Mouse (Mus musculus) limb, embryonic 13.5 days (tissue): ENCODE data around the gene Slc26a8. TPM values are rescaled to one million over a fixed set of nuclear protein-coding genes. Genes with fewer than 3 reads are reported as not detected.
A peak's percentile ranks its signal among the peaks of the same experiment; 100 is the strongest.

Experiments
- ATAC-seq: fragments of 200-750 bp; cut with Nextera tagmentation; 2 replicates; pipeline ENCODE4 v1.8.0; 2017; ENCODE audit warnings: low read depth, moderate number of reproducible peaks, moderate TSS enrichment; ENCODE audit not compliant: low FRiP score
- H3K27ac ChIP-seq: fragments of 300-500 bp; sonication (generic); 2 replicates; pipeline ENCODE4 v1.5.1; 2015; ENCODE audit warnings: inconsistent platforms, mild to moderate bottlenecking, moderate library complexity
- H3K27me3 ChIP-seq: fragments of 300-500 bp; sonication (generic); 2 replicates; pipeline ENCODE4 v1.6.1; 2015; ENCODE audit warnings: mild to moderate bottlenecking, inconsistent platforms
- H3K36me3 ChIP-seq: fragments of 300-500 bp; sonication (generic); 2 replicates; pipeline ENCODE4 v1.6.1; 2015; ENCODE audit warnings: inconsistent platforms, mild to moderate bottlenecking, moderate library complexity
- H3K4me1 ChIP-seq: fragments of 300-500 bp; sonication (generic); 2 replicates; pipeline ENCODE4 v1.6.1; 2015; ENCODE audit warnings: inconsistent platforms
- H3K4me2 ChIP-seq: fragments of 300-500 bp; sonication (generic); replicated peaks from 2 replicates; pipeline ENCODE4 v1.6.1; 2015; ENCODE audit warnings: inconsistent platforms, mild to moderate bottlenecking, moderate library complexity
- H3K4me3 ChIP-seq: fragments of 300-500 bp; sonication (generic); 2 replicates; pipeline ENCODE4 v1.5.1; 2015; ENCODE audit warnings: moderate library complexity, mild to moderate bottlenecking, inconsistent platforms
- H3K9ac ChIP-seq: fragments of 300-500 bp; sonication (generic); 2 replicates; pipeline ENCODE4 v1.6.1; 2015; ENCODE audit warnings: mild to moderate bottlenecking, inconsistent platforms
- H3K9me3 ChIP-seq: fragments of 300-500 bp; sonication (generic); 2 replicates; pipeline ENCODE4 v1.6.1; 2016; ENCODE audit warnings: inconsistent platforms
- WGBS: fragments of 180-500 bp; shearing (Covaris S2); methylation state at CpG from one replicate; pipeline ENCODE4 v1.1.7; 2015; 5-methylcytosine and 5-hydroxymethylcytosine counted together
- polyA plus RNA-seq: library from polyadenylated mRNA; unstranded; fragments of >200 nt; fragmentation: Nextera tagmentation; extraction: Ambion mirVana; gene quantifications from 2 replicates; pipeline ENCODE4 v1.2.1, GENCODE M21; 2015

Gene Slc26a8
- polyA plus RNA-seq, 1 experiment from 2014 or later, result 0.98 TPM

DNA sequence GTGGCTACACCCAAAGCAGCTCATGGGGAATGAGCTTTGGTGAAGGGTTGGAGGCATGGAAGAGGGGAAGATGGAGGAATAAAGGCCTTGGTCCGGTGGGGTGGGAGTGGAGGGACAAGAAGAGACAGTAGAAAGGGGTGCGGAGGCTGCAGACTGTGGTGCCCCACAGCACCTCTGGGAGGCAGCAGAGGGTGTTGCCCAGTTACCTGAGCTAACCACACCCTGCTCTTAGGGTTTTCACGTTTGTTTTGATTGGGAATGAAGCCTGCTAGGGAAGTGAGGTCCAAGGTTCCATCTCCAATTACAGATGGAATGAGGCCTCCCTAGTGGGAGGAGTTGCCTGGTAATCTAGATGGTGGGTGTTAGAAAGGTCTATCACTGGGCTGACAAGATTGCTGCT is 60.9 kb downstream of the Slc26a8 start:
- WGBS, result 47% methylated on average over 3 of the region's 3 CpGs
- Histone ChIP-seq H3K27ac (no peak overlapping the region), H3K27me3 (no peaks in the 10 kb centered on the region), H3K4me3 (no peak overlapping the region), H3K9ac (no peak overlapping the region), H3K4me2 (no peak overlapping the region), H3K9me3 (no peaks in the 10 kb centered on the region), H3K4me1 (peaks cover 2% of the 10 kb centered on the region; the same call in 1 of the 2 replicates), H3K36me3 (no peaks in the 10 kb centered on the region)
- no peak for ATAC-seq

DNA sequence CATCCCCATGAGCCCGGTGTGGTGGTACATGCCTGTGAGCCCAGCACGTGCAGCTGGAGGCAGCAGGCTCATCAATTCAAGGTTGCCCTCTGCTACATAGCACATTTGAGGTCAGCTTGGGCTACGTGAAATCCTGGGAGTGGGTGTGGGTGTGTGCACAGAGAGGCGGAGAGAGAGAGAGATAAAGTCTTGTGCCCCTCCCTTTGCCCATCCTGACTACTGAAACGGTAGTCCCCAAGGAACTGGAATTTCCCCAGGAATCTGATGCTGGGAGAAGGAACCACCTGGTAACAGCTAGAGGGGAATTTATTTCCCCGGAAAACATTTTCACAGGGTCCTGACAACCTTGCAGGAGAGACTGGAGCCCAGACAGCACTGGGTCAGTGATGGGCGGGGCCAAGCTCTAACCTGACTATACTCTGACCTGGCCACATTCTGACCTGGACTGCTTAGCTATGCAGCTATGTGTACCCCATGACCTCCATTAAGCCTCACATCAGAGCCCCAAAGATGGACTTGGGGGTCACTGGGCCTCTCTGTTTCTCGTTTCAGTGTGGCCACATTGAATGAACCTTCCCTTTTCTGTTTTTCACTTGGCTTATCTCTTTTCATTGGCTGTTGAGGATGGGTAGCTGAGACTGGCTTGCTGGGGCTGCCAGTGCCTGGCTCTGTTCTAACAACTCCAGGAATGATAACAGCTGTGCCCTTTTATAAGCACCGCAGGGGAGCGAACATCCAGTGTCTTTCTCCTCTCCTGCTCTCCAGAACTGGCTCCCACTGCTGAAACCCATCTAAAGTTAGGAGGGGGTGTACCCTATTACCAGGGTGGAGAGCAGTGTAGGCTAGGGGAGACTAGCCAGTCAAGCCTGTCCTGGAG is 61.5 kb downstream of the Slc26a8 start:
- H3K36me3 ChIP-seq, result no peaks in the 10 kb centered on the region
- H3K4me1 ChIP-seq, result peaks cover 2% of the 10 kb centered on the region; the same call in 1 of the 2 replicates
- no peak overlapping the region for H3K4me3 ChIP-seq
- H3K27ac ChIP-seq, result no peak overlapping the region
- ATAC-seq, result no peak
- H3K9me3 ChIP-seq, result no peaks in the 10 kb centered on the region
- H3K4me2 ChIP-seq, result no peak overlapping the region
- WGBS, result 53% methylated on average over 10 of the region's 10 CpGs
- no peaks in the 10 kb centered on the region for H3K27me3 ChIP-seq
- no peak overlapping the region for H3K9ac ChIP-seq

DNA sequence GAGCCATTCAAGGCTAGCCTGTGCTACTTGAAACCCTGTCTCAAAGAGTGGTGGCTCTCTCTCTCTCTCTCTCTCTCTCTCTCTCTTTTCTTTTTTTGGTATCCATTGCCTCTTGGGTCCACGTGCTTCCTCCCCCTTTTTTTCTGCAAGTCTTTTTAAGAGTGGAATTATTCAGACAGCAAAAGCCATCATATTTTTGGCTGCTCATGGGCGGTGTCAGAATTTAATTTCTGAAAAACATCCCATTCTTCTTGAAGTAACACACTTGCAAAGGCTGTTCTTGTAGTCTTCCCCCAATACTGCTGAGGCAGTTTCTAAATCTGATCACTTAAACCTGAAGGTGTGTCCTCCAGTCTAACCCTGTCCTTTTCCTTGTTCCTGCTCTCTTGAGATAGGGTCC is 63.1 kb downstream of the Slc26a8 start:
- Histone ChIP-seq H3K9me3 (no peaks in the 10 kb centered on the region), H3K27ac (no peak overlapping the region), H3K4me3 (no peak overlapping the region), H3K9ac (no peak overlapping the region), H3K27me3 (no peaks in the 10 kb centered on the region), H3K36me3 (no peaks in the 10 kb centered on the region), H3K4me2 (no peak overlapping the region), H3K4me1 (peaks cover 5% of the 10 kb centered on the region)
- 81% methylated on average over 2 of the region's 2 CpGs for WGBS
- ATAC-seq, result no peak

DNA sequence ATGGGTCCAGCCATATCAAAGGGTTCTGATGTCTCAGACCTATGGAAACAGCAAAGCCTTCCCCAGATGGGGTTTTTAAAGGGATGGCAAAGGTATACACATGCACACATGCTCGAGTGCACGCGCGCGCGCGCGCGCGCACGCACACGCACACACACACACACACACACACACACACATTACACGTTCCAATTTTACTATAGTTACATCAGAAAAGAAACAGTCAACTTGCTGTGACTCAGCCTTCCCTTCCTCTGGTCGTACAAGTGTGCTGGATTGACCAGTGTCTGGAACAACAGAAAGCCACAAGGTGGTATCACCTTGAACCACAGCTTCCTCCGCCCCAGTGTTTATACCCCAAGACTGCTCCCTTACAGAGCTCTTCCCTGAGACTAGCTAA is 64.7 kb downstream of the Slc26a8 start:
- Histone ChIP-seq H3K9ac (no peak overlapping the region), H3K4me3 (no peak overlapping the region), H3K27me3 (no peaks in the 10 kb centered on the region), H3K27ac (no peak overlapping the region), H3K36me3 (peaks cover 3% of the 10 kb centered on the region), H3K4me2 (no peak overlapping the region), H3K9me3 (no peaks in the 10 kb centered on the region), H3K4me1 (peaks cover 15% of the 10 kb centered on the region)
- ATAC-seq, result no peak
- 91% methylated on average over 15 of the region's 15 CpGs for WGBS

DNA sequence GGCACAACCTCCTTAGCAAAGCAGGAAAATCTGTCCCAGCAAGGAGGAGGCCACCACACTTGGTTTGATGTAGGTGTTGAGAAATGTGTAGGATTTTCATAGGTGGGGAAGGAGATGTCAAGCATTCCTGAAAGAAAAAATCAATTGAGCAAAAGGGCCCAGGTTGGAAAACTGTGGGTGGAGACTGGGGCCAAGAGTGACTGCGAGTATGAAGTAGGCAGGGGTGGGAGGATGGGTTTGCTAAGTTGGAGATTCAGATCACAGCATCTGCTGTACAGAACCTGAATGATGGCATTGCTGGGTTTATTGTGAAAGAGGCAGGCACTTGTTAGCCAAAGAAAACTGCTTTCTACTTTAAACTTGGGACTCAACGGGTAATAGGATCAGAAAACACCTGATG is 65.2 kb downstream of the Slc26a8 start:
- WGBS, result 70% methylated on average over 2 of the region's 2 CpGs
- Histone ChIP-seq H3K27ac (no peak overlapping the region), H3K9me3 (no peaks in the 10 kb centered on the region), H3K27me3 (no peaks in the 10 kb centered on the region), H3K4me1 (peaks cover 20% of the 10 kb centered on the region), H3K4me2 (no peak overlapping the region), H3K9ac (no peak overlapping the region), H3K36me3 (peaks cover 8% of the 10 kb centered on the region), H3K4me3 (no peak overlapping the region)
- ATAC-seq, result no peak

DNA sequence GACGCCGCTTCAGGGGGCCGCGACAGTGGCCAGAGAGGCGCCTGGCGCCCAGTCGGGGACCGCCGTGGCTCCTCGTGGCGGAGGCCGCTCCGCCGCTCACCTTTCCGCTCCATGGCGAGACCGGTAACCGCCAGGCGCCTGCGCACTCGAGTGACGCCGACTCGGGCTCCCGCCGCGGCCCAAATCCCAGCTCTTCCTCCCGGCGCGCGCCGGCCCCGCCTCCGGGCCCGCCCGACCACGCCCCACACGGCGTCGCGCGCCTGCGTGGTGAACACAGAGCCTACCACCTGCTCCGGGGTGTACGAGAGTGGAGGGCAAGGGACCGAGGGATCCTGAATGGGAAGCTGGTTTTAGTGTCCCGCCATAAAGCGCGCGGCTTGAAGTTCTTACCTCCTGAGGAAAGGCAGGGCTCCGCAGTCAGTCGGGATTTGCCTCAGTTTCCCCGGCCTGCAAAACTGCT is 67.7 kb downstream of the Slc26a8 start, which contains the start of gene Srpk1:
Gene Srpk1, minus strand, starts transcription at position 410 of the 460 bp plus-strand sequence.
- peak; percentile 95 for ATAC-seq
- H3K4me1 ChIP-seq, result peaks cover 20% of the 10 kb centered on the region
- peak within 1 kb of the TSS; percentile 97 for H3K9ac ChIP-seq
- no peaks in the 10 kb centered on the region for H3K27me3 ChIP-seq
- peak within 1 kb of the TSS; percentile 99 for H3K4me3 ChIP-seq
- H3K4me2 ChIP-seq, result peak within 1 kb of the TSS; percentile 92
- WGBS, result under 1% methylated on average over 53 of the region's 53 CpGs
- H3K27ac ChIP-seq, result peak within 1 kb of the TSS; percentile 85
- peaks cover 26% of the 10 kb centered on the region for H3K36me3 ChIP-seq
- no peaks in the 10 kb centered on the region for H3K9me3 ChIP-seq

DNA sequence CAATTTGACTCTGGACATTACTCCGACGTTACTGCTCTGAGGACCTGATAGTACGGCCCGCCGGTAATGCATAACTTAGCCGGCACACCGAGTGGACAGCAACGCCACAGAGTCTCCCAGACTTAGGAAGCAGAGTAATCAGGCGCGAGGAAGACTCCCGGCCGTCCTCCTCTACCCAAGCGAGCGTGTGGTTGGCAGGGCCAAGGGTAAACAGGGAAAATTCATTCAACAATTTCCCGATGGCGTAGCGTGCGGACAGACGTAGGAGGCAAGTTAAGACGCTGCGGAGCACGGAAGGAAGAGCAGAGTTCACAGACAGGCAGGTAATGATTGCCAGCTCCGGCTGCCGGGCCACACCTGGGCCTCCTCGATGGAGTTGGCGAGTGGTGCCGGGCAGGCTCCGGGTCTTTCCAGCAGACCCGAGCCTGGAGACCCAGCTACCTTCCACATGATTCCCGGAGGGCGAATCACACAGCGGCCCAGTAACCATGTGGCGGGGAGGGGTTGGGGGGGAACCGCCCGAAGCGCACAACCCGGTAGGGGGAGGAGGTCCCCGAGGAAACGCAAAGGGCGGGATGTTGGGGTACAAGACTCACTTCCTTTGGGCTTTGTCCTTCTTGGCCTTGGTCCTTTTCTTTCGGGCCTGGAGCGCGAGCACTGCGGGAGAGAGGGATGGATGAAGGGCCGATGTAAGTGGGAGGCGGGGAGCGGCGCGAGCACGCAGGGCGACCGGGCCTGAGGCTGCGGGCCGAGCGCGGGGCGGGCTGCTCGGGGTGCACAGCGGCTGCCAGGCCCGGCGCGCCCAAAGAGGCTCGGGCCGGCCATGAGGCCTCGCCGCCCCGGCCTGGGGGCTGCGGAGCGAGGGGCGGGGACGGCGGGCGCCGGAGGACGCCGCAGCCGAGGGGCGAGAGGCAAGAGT is 68.4 kb downstream of the Slc26a8 start:
- Histone ChIP-seq H3K4me1 (peaks cover 20% of the 10 kb centered on the region), H3K4me2 (peak overlapping the region; percentile 92), H3K27me3 (no peaks in the 10 kb centered on the region), H3K36me3 (peaks cover 28% of the 10 kb centered on the region), H3K4me3 (peak overlapping the region; percentile 99), H3K27ac (peak overlapping the region; percentile 85), H3K9ac (peak overlapping the region; percentile 97), H3K9me3 (no peaks in the 10 kb centered on the region)
- WGBS, result under 1% methylated on average over 77 of the region's 78 CpGs
- ATAC-seq, result peak; percentile 69

DNA sequence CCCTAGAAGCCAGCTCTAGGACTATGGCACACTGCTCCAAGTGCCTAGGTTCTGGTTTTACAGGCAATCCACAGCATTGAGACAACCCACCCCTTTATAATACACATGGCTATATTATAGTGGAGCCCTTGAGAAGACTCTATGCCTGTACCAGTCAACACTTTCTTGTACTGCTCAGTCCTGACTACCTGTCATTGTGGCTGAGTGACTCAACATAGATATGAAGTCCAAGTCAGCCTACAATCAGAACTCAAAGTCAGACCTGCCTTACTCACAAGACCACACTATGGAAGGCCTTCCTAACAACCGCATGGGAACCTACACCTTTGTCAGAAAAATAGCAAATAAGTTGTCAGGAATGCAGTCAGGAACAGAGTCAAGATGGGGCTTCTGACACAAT is 71.3 kb downstream of the Slc26a8 start:
- no peak for ATAC-seq
- WGBS, result 98% methylated on average over 1 of the region's 1 CpGs
- H3K36me3 ChIP-seq, result peaks cover 50% of the 10 kb centered on the region
- H3K9me3 ChIP-seq, result no peaks in the 10 kb centered on the region
- H3K4me1 ChIP-seq, result peaks cover 20% of the 10 kb centered on the region
- no peak overlapping the region for H3K4me3 ChIP-seq
- H3K27me3 ChIP-seq, result no peaks in the 10 kb centered on the region
- H3K27ac ChIP-seq, result no peak overlapping the region
- H3K4me2 ChIP-seq, result no peak overlapping the region
- no peak overlapping the region for H3K9ac ChIP-seq

DNA sequence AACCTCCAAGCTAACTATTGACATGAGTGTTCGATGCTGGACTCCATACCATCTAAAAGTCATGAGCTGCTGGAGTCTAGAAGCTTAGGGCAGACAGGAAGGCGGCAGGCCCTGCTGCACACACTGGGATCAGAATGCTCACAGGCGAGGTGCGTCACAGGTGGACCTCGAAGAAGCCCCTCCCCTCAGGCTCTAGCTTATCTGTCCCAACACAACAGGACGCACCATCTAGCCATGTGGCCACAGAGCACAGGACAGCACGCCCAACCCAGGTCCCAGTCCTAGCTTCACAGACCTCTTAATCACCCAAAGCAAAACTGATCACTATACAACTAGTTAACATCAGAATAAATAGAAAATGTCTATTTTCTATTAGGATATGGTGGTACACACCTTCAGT is 71.9 kb downstream of the Slc26a8 start:
- Histone ChIP-seq H3K27ac (no peak overlapping the region), H3K4me3 (no peak overlapping the region), H3K9ac (no peak overlapping the region), H3K4me2 (no peak overlapping the region), H3K27me3 (no peaks in the 10 kb centered on the region), H3K9me3 (no peaks in the 10 kb centered on the region), H3K4me1 (peaks cover 20% of the 10 kb centered on the region), H3K36me3 (peaks cover 54% of the 10 kb centered on the region)
- no peak for ATAC-seq
- 84% methylated on average over 7 of the region's 7 CpGs for whole genome bisulfite sequencing

DNA sequence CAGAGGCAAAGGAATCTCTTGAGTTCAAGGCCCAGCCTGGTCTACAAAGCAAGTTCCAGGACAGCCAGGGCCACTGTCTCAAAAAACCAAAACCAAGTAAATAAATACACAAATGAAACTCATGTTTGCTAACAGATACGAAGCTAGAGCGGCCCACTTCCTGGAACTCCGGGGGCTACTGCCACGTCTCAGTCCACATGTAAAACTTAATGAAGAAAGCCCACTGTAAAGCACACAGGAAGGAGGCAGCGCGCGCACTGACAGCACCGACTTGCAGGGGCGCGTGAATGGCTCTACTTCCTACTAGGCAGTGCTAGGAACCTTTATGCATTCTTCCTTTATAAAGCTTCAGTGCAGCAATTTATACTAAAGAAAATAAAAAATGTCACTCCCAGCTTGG is 72.4 kb downstream of the Slc26a8 start:
- no peaks in the 10 kb centered on the region for H3K9me3 ChIP-seq
- H3K4me3 ChIP-seq, result no peak overlapping the region
- 90% methylated on average over 10 of the region's 10 CpGs for WGBS
- peaks cover 54% of the 10 kb centered on the region for H3K36me3 ChIP-seq
- H3K27ac ChIP-seq, result no peak overlapping the region
- H3K9ac ChIP-seq, result 0 out of 2 replicates have a peak overlapping the region, but pooled peaks have one; percentile 31
- no peak overlapping the region for H3K4me2 ChIP-seq
- no peak for ATAC-seq
- H3K27me3 ChIP-seq, result no peaks in the 10 kb centered on the region
- H3K4me1 ChIP-seq, result peaks cover 18% of the 10 kb centered on the region

DNA sequence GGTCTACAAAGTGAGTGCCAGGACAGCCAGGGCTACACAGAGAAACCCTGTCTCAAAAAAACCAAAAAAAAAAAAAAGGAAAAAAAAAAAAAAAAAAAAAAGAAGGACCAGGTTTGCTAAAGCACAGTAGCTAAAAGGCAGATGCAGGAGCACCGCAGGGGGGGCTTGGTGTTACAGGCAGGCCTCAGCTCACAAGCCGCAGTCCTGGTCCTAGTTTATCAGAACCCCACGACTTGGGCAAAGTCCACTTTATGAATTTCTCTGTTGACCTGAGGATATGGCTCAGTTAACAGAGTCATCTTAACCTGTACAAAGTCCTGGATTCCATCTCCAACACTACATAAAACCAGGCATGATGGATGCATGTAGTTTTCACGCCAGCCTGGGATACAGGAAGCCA is 74.7 kb downstream of the Slc26a8 start:
- Histone ChIP-seq H3K27me3 (no peaks in the 10 kb centered on the region), H3K4me3 (no peak overlapping the region), H3K27ac (no peak overlapping the region), H3K4me2 (no peak overlapping the region), H3K4me1 (peaks cover 7% of the 10 kb centered on the region), H3K36me3 (peaks cover 51% of the 10 kb centered on the region), H3K9me3 (no peaks in the 10 kb centered on the region), H3K9ac (no peak overlapping the region)
- WGBS, result 91% methylated on average over 4 of the region's 4 CpGs
- no peak for ATAC-seq

DNA sequence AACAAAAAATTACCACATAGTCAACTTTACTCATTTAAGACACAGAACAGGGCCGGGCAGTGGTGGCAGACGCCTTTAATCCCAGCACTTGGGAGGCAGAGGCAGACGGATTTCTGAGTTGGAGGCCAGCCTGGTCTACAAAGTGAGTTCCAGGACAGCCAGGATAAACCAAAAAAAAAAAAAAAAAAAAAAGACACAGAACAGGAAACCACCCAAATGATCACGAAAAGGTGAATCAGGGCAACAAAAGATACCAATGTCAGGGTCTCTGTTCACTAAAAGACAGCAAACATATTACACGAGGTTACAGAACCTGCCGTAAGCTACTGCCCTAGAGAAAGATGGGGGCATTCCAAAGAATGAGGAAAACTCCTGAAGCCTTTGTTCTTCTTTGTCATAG is 76.9 kb downstream of the Slc26a8 start:
- no peak overlapping the region for H3K27ac ChIP-seq
- ATAC-seq, result no peak
- 88% methylated on average over 6 of the region's 6 CpGs for WGBS

More for the DNA sequence above, 76.9 kb downstream of the Slc26a8 start:
- H3K4me1 ChIP-seq, result no peaks in the 10 kb centered on the region
- H3K9me3 ChIP-seq, result no peaks in the 10 kb centered on the region
- H3K27me3 ChIP-seq, result no peaks in the 10 kb centered on the region
- peaks cover 34% of the 10 kb centered on the region for H3K36me3 ChIP-seq
- H3K4me2 ChIP-seq, result no peak overlapping the region
- H3K9ac ChIP-seq, result no peak overlapping the region
- H3K4me3 ChIP-seq, result no peak overlapping the region
